Mouse (Mus musculus) spleen, adult 12 weeks (tissue): ENCODE measurements around the gene Rxfp1.
A peak's percentile ranks its signal among the peaks of the same experiment; 100 is the strongest.
"Not testable (repeated sequence)": the region's sequence is repeated elsewhere in the genome, so short reads cannot be mapped to it uniquely, and the experiment has no call there.

Experiments
- DNase-seq: peaks from one replicate; pipeline ENCODE4 v3.0.0; 2022; ENCODE audit warnings: low spot score

The Rxfp1 gene

GRCm38 (mm10) chr3:79737780-79738179, at the start of gene Rxfp1:
TSS of gene Rxfp1 (minus strand) at chr3:79737880.
- DNase-seq = no peak

- no peak for DNase-seq
These were observed 46.7 kb upstream of the Rxfp1 start for GRCm38 (mm10) chr3:79784362-79784736.

GRCm38 (mm10) chr3:79783630-79784361, 46.1 kb upstream of the Rxfp1 start:
- DNase-seq = no peak

GRCm38 (mm10) chr3:79772701-79773100, 35.0 kb upstream of the Rxfp1 start:
- no peak for DNase-seq

- DNase-seq = no peak
These were observed 16.1 kb upstream of the Rxfp1 start for GRCm38 (mm10) chr3:79753736-79754135.

GRCm38 (mm10) chr3:79746585-79746984, 8.9 kb upstream of the Rxfp1 start:
- peak; percentile 5 for DNase-seq

GRCm38 (mm10) chr3:79745101-79745500, 7.4 kb upstream of the Rxfp1 start:
- DNase-seq = no peak

- no peak for DNase-seq
These were observed 6.7 kb upstream of the Rxfp1 start for GRCm38 (mm10) chr3:79744415-79744814.

GRCm38 (mm10) chr3:79740351-79740750, 2.7 kb upstream of the Rxfp1 start:
- no peak for DNase-seq

GRCm38 (mm10) chr3:79738451-79738850, 771 bp upstream of the Rxfp1 start:
- no peak for DNase-seq

- DNase-seq = no peak
These were observed 11.1 kb downstream of the Rxfp1 start for GRCm38 (mm10) chr3:79726506-79727075.

GRCm38 (mm10) chr3:79720756-79721484, 16.8 kb downstream of the Rxfp1 start:
- DNase-seq = no peak

GRCm38 (mm10) chr3:79706436-79706835, 31.2 kb downstream of the Rxfp1 start:
- no peak for DNase-seq

GRCm38 (mm10) chr3:79703135-79703534, 34.5 kb downstream of the Rxfp1 start:
- DNase-seq = no peak

GRCm38 (mm10) chr3:79691957-79692356, 45.7 kb downstream of the Rxfp1 start:
- DNase-seq = no peak

GRCm38 (mm10) chr3:79690111-79690651, 47.5 kb downstream of the Rxfp1 start:
- DNase-seq = no peak

GRCm38 (mm10) chr3:79688101-79688500, 49.6 kb downstream of the Rxfp1 start:
- not testable (repeated sequence) for DNase-seq

GRCm38 (mm10) chr3:79683529-79683928, 54.2 kb downstream of the Rxfp1 start:
- DNase-seq = no peak

- DNase-seq = no peak
These were observed 55.1 kb downstream of the Rxfp1 start for GRCm38 (mm10) chr3:79682351-79683132.

GRCm38 (mm10) chr3:79676411-79676810, 61.3 kb downstream of the Rxfp1 start:
- DNase-seq = no peak

GRCm38 (mm10) chr3:79674641-79675040, 63.0 kb downstream of the Rxfp1 start:
- no peak for DNase-seq

GRCm38 (mm10) chr3:79673082-79673481, 64.6 kb downstream of the Rxfp1 start:
- DNase-seq = no peak
